Mouse (Mus musculus) ES-CJ7 (cell line): Measurements from ENCODE around the gene Foxg1.
A peak's percentile ranks its signal among the peaks of the same experiment; 100 is the strongest.

ENCODE experiments used
- DNase-seq: peaks from one replicate; pipeline ENCODE4 v3.0.0; 2011; ENCODE audit warnings: low read depth, low spot score

Gene Foxg1

GRCm38 (mm10) chr12:49382565-49383520 lies at the start of gene Foxg1:
Gene Foxg1, plus strand, starts transcription at chr12:49382660.
- peak; percentile 44 for DNase-seq

GRCm38 (mm10) chr12:49349697-49350096 lies 32.8 kb upstream of the Foxg1 start:
- no peak for DNase-seq

GRCm38 (mm10) chr12:49368931-49369330 lies 13.5 kb upstream of the Foxg1 start:
- DNase-seq: no peak

GRCm38 (mm10) chr12:49372170-49372569 lies 10.3 kb upstream of the Foxg1 start:
- DNase-seq: no peak

- no peak for DNase-seq
Measured at GRCm38 (mm10) chr12:49373176-49373575, 9.3 kb upstream of the Foxg1 start.

- DNase-seq: no peak
Measured at GRCm38 (mm10) chr12:49373821-49374605, 8.4 kb upstream of the Foxg1 start.

- DNase-seq: peak; percentile 61
Measured at GRCm38 (mm10) chr12:49374606-49374995, 7.9 kb upstream of the Foxg1 start.

GRCm38 (mm10) chr12:49375427-49376317 lies 6.8 kb upstream of the Foxg1 start:
- no peak for DNase-seq

- DNase-seq: no peak
Measured at GRCm38 (mm10) chr12:49376318-49376992, 6.0 kb upstream of the Foxg1 start.

- peak; percentile 71 for DNase-seq
Measured at GRCm38 (mm10) chr12:49377281-49377970, 5.0 kb upstream of the Foxg1 start.

- no peak for DNase-seq
Measured at GRCm38 (mm10) chr12:49378920-49379319, 3.5 kb upstream of the Foxg1 start.

- no peak for DNase-seq
Measured at GRCm38 (mm10) chr12:49379446-49379845, 3.0 kb upstream of the Foxg1 start.

GRCm38 (mm10) chr12:49380442-49380841 lies 2.0 kb upstream of the Foxg1 start:
- DNase-seq: no peak

GRCm38 (mm10) chr12:49381031-49381525 lies 1.4 kb upstream of the Foxg1 start:
- DNase-seq: no peak

GRCm38 (mm10) chr12:49381721-49382365 lies 617 bp upstream of the Foxg1 start:
- peak; percentile 67 for DNase-seq

- peak; percentile 77 for DNase-seq
Measured at GRCm38 (mm10) chr12:49383521-49384133, 1.2 kb downstream of the Foxg1 start.

- DNase-seq: no peak
Measured at GRCm38 (mm10) chr12:49384295-49384875, 1.9 kb downstream of the Foxg1 start.

- DNase-seq: peak; percentile 75
Measured at GRCm38 (mm10) chr12:49384876-49385630, 2.6 kb downstream of the Foxg1 start, which contains the start of gene Gm43517. Gene Gm43517, plus strand, starts transcription at chr12:49385174.
